Mouse (Mus musculus) gastrocnemius, adult 2 months (tissue): ENCODE results near the gene C1ql4. TPM values are rescaled to one million over a fixed set of nuclear protein-coding genes. Genes with fewer than 3 reads are reported as not detected.
A peak's percentile ranks its signal among the peaks of the same experiment; 100 is the strongest.
"Not testable (repeated sequence)": the region's sequence is repeated elsewhere in the genome, so short reads cannot be mapped to it uniquely, and the experiment has no call there.

Experiments
- DNase-seq: peaks from one replicate; pipeline ENCODE4 v3.0.0; 2022
- H3K27ac ChIP-seq: fragments of 200-600 bp; 2 replicates; pipeline ENCODE4 v1.8.1; 2022; ENCODE audit warnings: mild to moderate bottlenecking
- H3K4me3 ChIP-seq: fragments of 200-600 bp; 2 replicates; pipeline ENCODE4 v1.8.1; 2022; ENCODE audit warnings: mild to moderate bottlenecking, moderate library complexity
- CTCF ChIP-seq: fragments of 200-600 bp; IDR thresholded peaks from 2 replicates; pipeline ENCODE4 v1.8.1; 2022; ENCODE audit warnings: antibody characterized with exemption, mild to moderate bottlenecking, moderate library complexity
- intact Hi-C: fragments of 180-260 bp; cut with DNase I; formaldehyde crosslinking; loops from one replicate; pipeline ENCODE4 v1.15.1; 2025
- total RNA-seq, 2 experiments: library from RNA; stranded (reverse); gene quantifications; 2 replicates each; pipeline ENCODE4 v1.2.3; 2021

Gene C1ql4
- total RNA-seq, 2 experiments from 2014 or later: not detected

DNA sequence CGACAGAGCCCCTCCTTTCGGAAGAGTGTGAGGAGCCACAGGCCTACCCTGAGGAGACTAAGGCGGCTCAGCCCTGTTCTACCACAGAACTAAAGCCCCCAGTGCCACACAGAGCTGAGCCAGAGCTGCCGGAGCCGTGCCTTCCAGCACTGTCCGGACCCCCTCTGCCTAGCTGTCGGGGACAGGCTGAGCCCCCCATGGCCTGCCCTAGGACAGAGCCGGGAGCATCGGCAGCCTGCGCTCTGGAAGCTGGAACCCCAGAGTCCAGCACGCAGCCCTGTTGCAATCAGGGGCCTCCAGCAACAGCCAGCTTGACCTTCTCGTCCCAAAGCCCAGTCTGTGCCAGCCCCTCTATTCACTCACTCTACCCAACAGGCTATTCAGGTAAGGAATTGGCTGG, 5.3 kb downstream of the C1ql4 start:
- no peak for TF ChIP-seq CTCF
- no peak for DNase-seq
- intact Hi-C loops: no loop called here
- no peak overlapping the region for H3K4me3 ChIP-seq
- H3K27ac ChIP-seq: no peak overlapping the region

DNA sequence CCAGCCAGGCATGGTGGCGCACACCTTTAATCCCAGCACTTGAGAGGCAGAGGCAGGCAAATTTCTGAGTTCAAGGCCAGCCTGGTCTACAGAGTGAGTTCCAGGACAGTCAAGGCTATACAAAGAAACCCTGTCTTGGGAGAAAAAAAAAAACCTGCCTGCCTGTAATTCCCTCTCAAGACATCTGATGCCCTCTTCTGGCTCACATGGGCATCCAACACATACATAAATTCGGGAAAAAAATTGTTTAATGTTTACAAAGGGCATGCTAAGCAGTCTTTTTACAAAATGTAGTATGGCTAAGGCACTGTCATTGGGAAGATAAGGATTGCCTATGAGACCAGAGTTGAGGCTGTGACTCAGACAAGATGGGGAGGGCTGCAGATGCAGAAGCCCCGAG, 7.8 kb downstream of the C1ql4 start:
- DNase-seq: no peak
- no peak overlapping the region for H3K27ac ChIP-seq
- H3K4me3 ChIP-seq: no peak overlapping the region
- intact Hi-C loops: no loop called here
- TF ChIP-seq CTCF: no peak

DNA sequence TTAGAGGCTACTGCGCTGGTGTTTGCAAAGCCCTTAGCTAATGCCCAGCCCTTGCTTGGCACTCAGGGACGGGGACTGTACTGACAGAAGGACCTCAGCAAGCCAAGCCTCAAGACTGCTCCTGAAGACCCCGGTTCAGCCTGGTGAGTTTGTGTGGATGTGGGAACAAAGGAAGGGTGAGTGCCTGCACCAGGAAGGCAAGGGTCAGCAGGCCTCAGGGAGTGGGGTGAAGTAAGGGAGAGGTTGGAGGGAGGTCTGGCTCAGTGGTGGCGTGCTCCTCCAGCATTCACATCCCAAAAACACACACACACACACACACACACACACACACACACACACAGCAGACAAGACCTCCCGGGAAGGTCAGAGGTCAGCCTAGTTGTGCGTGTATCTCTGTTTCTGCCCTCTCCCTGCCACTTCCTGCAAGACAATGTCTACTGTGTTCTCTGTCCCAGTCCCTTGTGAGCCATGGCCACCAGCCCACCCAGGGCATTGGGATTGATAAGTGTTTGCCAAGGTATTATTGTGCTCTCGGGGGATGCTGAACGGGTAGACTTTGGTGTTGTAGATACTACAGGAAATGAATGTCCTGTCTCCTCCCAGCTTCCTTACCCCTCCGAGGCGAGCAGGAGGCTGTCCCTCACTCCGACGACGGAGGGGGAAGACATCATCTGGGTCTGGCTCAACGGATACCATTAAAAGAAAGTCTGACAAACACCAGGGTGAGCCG, 9.3 kb downstream of the C1ql4 start:
- Histone ChIP-seq H3K27ac (no peak overlapping the region), H3K4me3 (no peak overlapping the region)
- DNase-seq: no peak
- intact Hi-C loops: no loop called here
- TF ChIP-seq CTCF: no peak

DNA sequence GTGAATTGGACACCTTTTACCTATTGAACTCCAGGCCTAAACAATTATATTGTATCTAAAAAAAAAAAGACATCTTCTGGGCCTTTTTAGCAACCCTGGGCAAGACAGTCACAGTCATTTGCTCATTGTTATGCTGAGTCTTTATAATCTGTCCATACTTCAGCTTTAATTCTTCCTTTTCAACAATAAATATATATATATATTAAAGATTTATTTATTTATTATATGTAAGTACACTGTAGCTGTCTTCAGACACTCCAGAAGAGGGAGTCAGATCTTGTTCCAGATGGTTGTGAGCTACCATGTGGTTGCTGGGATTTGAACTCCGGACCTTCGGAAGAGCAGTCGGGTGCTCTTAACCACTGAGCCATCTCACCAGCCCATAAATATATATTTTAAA, 11.6 kb downstream of the C1ql4 start:
- DNase-seq, H3K4me3 ChIP-seq, intact Hi-C loops, H3K27ac ChIP-seq: not testable (repeated sequence)

DNA sequence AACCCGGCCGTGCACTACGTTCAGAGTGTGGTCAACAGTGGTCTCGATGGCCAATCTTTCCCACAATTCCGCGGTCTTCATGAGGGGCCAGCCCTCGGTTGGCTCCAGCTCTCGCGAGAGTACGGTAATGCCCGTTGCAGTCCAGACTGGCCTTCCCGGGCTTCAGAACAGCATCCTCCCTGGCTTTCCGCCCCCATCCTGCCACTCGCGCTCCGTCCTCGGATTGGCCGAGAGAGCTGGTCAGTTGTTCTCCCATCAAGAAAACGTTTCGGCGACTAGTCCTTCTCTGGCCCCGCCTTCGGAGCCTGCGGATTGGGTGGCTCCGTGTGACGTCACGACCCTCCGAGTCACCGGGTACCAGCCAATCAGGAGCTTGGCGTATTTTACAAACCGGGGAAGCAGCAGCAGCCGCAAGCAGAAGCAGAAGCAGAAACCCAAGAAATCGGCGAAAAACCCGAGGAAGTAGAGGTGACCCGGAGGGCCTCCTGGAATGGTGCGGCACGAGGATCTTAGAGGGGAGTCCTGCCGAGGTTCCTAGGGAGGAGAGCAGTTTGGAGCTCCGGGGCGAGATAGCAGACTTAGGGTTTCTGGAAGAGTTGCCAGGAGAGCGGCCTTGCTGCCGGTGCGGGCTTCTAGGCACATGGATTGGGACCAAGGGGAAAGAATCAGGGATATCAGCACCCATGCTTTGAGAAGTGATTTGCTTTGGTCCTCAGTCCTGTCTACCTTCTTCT, 12.8 kb downstream of the C1ql4 start:
- no peak for TF ChIP-seq CTCF

DNA sequence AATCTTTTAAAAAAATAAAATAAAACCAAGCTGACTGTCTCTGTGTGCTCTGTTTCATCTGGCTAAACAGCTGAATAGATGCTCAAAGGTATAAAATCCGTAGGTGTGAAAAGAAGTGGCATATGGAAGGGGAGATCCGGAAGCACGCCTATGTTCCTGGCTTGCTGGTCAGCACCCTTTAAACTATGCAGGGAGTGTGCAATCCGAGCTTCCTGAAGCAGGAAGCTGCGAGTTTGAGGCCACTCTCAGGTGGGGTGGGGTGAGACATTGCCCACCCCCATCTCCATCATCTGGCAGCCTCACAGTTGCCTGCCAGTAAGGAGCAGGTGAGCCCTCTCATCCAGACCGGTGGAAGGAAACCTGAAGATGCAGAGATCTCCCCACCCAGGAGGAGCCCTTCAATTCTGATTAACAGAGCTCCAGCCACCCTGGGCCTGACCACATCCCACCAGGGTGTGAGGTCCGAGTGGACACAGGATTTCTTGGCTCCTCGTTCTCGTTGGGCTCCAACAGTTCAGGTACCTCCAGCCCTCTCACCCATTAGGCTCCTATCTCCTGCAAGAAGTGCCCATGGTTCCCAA, 13.5 kb downstream of the C1ql4 start, which contains the start of gene Troap:
Gene Troap, plus strand, starts transcription at position 557 of the 581 bp plus-strand sequence.
- intact Hi-C loops: no loop called here
- Histone ChIP-seq H3K4me3 (peak within 1 kb of the TSS; percentile 89), H3K27ac (peak within 1 kb of the TSS; percentile 98)
- TF ChIP-seq CTCF: no peak
- DNase-seq: no peak

More for the DNA sequence above, 12.8 kb downstream of the C1ql4 start:
- H3K27ac ChIP-seq: peak overlapping the region; percentile 98
- H3K4me3 ChIP-seq: peak overlapping the region; percentile 89
- peak; percentile 97 for DNase-seq
- intact Hi-C loops: no loop called here

DNA sequence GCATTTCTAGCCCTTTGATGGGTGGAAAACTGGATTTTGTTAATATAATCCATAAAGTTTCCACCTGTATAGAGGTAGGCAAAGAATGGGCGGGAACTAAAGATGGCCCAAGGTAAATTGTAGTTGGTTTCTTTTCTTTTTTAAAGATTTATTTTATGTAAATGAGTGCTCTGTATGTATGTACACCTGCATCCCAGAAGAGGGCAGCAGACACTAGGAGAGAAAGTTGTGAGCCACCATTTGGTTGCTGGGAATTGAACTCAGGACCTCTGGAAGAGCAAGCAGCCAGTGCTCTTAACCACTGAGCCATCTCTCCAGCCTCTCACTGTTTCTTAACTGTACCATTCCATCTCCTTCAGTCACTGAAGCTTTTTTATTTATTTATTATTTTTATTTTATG, 15.6 kb downstream of the C1ql4 start:
- peak; percentile 15; the same call in 1 of the 2 replicates for TF ChIP-seq CTCF
- DNase-seq: no peak
- H3K4me3 ChIP-seq: no peak overlapping the region
- H3K27ac ChIP-seq: no peak overlapping the region
- intact Hi-C loops: no loop called here

DNA sequence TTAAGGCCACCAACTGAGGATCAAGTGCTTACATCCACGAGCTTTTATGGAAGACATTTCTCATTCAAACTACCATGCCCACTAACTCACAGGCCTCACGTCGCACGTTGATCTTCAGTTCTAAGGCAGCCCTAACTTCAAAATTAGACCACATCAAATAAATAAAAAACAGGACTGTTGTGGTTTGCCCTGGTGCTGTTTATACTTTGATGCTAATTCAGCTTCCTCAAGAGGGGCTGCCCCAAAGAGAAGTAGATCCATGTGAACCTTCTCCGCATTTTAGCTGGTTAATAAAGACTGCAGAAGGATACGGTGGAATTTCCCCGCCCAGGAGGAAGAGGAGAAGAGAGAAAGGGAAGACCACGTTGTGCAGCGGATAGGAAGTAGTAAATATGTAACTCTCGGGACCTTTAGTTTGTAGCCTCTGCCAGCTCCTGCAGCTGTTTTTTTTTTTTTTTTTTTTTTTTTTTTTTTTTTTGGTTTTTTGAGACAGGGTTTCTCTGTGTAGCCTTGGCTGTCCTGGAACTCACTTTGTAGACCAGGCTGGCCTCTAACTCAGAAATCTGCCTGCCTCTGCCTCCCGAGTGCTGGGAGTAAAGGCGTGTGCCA, 22.0 kb downstream of the C1ql4 start:
- no peak for DNase-seq
- Histone ChIP-seq H3K4me3 (no peak overlapping the region), H3K27ac (no peak overlapping the region)
- intact Hi-C loops: no loop called here
- no peak for TF ChIP-seq CTCF

DNA sequence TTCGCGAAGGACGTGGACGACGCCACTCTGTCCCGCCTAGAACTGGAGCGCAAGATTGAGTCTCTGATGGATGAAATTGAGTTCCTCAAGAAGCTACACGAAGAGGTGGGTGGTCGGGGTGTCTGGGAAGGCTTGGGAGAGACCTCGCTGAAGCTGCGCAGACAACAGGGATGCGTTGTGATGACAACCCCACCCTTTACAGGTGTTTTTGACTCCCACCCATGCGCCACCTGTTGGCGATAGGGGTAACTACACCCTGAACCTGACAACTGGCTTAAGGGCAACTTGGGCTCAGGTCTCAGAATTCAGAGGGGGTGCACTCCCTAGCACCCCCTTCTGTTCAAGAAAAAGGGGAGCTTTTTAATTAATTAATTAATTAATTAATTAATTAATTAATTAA, 31.3 kb downstream of the C1ql4 start:
- Histone ChIP-seq H3K4me3 (no peak overlapping the region), H3K27ac (no peak overlapping the region)
- TF ChIP-seq CTCF: peak; percentile 73
- intact Hi-C loops: loop anchor here (10.0 kb wide), 1 partner anchor 148 kb away; no protein-coding TSS in a partner anchor
- DNase-seq: peak; percentile 42

DNA sequence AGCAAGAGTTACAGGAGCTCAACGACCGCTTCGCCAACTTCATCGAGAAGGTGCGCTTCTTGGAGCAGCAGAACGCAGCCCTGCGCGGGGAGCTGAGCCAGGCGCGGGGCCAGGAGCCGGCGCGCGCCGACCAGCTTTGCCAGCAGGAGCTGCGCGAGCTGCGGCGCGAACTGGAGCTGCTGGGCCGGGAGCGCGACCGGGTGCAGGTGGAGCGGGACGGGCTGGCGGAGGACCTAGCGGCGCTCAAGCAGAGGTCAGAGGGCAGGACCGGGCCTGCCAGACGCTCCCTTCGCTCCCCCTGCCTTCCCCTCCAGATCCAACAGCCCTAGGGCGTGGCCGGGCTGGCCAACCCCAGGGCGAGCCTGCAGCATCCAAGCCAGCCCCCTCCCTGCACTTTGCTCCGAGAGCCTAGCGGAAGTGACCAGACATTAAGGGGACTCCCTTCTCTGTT, 32.1 kb downstream of the C1ql4 start:
- DNase-seq: peak; percentile 52
- H3K4me3 ChIP-seq: peak overlapping the region; percentile 69
- intact Hi-C loops: loop anchor here (10.0 kb wide), 1 partner anchor 149 kb away; no protein-coding TSS in a partner anchor
- no peak overlapping the region for H3K27ac ChIP-seq
- TF ChIP-seq CTCF: no peak

DNA sequence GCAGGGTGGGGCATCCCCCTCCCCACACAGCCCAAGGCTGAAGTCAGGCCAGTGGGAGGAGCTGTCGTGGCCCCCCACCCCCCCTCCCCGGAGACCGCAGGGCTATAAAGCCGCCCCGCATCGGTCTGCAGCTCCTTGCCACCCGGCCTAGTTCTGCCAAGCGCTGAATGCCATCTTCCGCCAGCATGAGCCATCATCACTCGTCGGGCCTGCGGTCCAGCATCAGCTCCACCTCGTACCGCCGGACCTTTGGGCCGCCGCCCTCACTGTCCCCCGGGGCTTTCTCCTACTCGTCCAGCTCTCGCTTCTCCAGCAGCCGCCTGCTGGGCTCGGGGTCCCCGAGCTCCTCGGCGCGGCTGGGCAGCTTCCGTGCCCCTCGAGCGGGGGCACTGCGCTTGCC, 32.6 kb downstream of the C1ql4 start, which contains the start of gene Prph:
Gene Prph, plus strand, starts transcription at position 135 of the 400 bp plus-strand sequence.
- peak; percentile 42 for DNase-seq
- intact Hi-C loops: loop anchor here (10.0 kb wide), 1 partner anchor 150 kb away; no protein-coding TSS in a partner anchor
- no peak within 1 kb of the TSS for H3K27ac ChIP-seq
- no peak for TF ChIP-seq CTCF
- H3K4me3 ChIP-seq: peak within 1 kb of the TSS; percentile 69

DNA sequence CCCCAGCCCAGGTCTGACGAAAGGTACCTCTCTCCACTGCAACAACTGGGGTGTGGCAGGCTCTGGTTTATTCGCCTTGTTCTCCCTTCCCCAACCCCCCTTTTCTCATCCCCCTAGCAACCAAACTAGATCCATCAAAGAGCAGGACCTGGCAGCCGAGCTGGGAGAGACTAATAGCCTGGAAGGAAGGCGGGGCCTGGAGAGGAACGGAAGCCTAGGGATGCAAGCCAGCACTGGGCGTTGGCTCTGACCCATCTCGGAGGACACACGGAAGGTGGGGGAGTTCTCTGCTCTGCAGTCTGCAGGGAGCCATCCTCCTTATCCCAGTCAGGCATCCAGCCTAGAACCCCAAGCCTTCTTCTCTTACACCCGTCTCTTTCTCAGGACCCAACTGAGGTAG, 34.2 kb downstream of the C1ql4 start:
- intact Hi-C loops: loop anchor here (5.0 to 10.0 kb wide), 2 partner anchors 34 to 151 kb away; partner anchors contain the start of gene C1ql4
- no peak for TF ChIP-seq CTCF
- H3K27ac ChIP-seq: no peak overlapping the region
- DNase-seq: peak; percentile 51
- H3K4me3 ChIP-seq: no peak overlapping the region
